Comparison of ENCODE assay signal across 12 mouse cellular contexts in genomic region chr10:12354556-12354955, GRCm38 (mm10).
DNase-seq lines count a peak whose midpoint lies in the region; ATAC-seq and TF ChIP-seq lines count a peak whose summit lies in the region.
"Had no signal": no experiment of that assay in that cellular context is flagged by ENCODE, and none has a peak within 500 bp of the region (broad histone marks: within the 10 kb centered on the region; RNA-seq: fewer than 3 reads in every experiment).

No protein-coding gene starts in this region.

- peak; percentile 41; the same call in 1 of the 2 replicates for ATAC-seq in lung, embryonic 14.5 days (ENCODE audit: insufficient read depth)
- ATAC-seq in erythroid progenitor cell, adult 5-6 weeks (replicated peaks; ENCODE audit: low FRiP score, poor library complexity, severe bottlenecking), result no peak
- ATAC-seq: hindbrain, postnatal 0 days had no signal

- H3K9ac ChIP-seq in lung, embryonic 14.5 days, result no peak overlapping the region
- H3K9ac ChIP-seq: embryonic facial prominence, embryonic 15.5 days had no signal

- no peak for TF ChIP-seq POLR2A in lung, adult 2 months (IDR thresholded peaks at IDR 0.05; ENCODE audit: borderline replicate concordance, extremely low read depth, low read depth, low read length)

- no peaks in the 10 kb centered on the region for H3K9me3 ChIP-seq in lung, embryonic 14.5 days (ENCODE audit: low read depth, low read length)
- H3K9me3 ChIP-seq in heart, embryonic 10.5 days, result no peaks in the 10 kb centered on the region
- H3K9me3 ChIP-seq: embryonic facial prominence, embryonic 15.5 days had no signal

- H3K27ac ChIP-seq in lung, embryonic 14.5 days (ENCODE audit: low read depth), result no peak overlapping the region
- peak overlapping the region; percentile 65; the same call in 1 of the 2 replicates for H3K27ac ChIP-seq in heart, embryonic 10.5 days
- H3K27ac ChIP-seq: embryonic facial prominence, embryonic 15.5 days; hindbrain, postnatal 0 days; kidney, postnatal 0 days; stomach, postnatal 0 days had no signal

- H3K4me3 ChIP-seq in lung, embryonic 14.5 days (ENCODE audit: low read depth, low read length), result no peak overlapping the region
- H3K4me3 ChIP-seq in lung, adult 2 months (replicated peaks; ENCODE audit: extremely low read depth, low read depth, low read length), result no peak overlapping the region
- no peak overlapping the region for H3K4me3 ChIP-seq in heart, embryonic 10.5 days
- H3K4me3 ChIP-seq: embryonic facial prominence, embryonic 15.5 days had no signal

- no peaks in the 10 kb centered on the region for H3K27me3 ChIP-seq in lung, embryonic 14.5 days (ENCODE audit: insufficient read depth, low read length)
- no peaks in the 10 kb centered on the region for H3K27me3 ChIP-seq in heart, embryonic 10.5 days (ENCODE audit: insufficient read depth, poor library complexity, severe bottlenecking)
- H3K27me3 ChIP-seq: embryonic facial prominence, embryonic 15.5 days had no signal

- WGBS in lung, embryonic 14.5 days, result 64% methylated on average over 4 of the region's 4 CpGs
- 52% methylated on average over 4 of the region's 4 CpGs for WGBS in lung, adult 2 months
- WGBS in heart, embryonic 10.5 days, result 63% methylated on average over 4 of the region's 4 CpGs

- H3K4me2 ChIP-seq in lung, embryonic 14.5 days, result no peak overlapping the region
- H3K4me2 ChIP-seq: embryonic facial prominence, embryonic 15.5 days had no signal

- H3K36me3 ChIP-seq in lung, embryonic 14.5 days (ENCODE audit: insufficient read depth), result no peaks in the 10 kb centered on the region
- no peaks in the 10 kb centered on the region for H3K36me3 ChIP-seq in heart, embryonic 10.5 days
- H3K36me3 ChIP-seq: embryonic facial prominence, embryonic 15.5 days had no signal

- no peak for TF ChIP-seq CTCF in lung, embryonic 14.5 days (IDR thresholded peaks at IDR 0.05; ENCODE audit: low read depth)
- no peak for TF ChIP-seq CTCF in lung, adult 2 months (IDR thresholded peaks at IDR 0.05; ENCODE audit: insufficient read depth, low read length)

- H3K4me1 ChIP-seq in lung, embryonic 14.5 days (ENCODE audit: insufficient read depth), result no peaks in the 10 kb centered on the region
- no peaks in the 10 kb centered on the region for H3K4me1 ChIP-seq in lung, adult 2 months (ENCODE audit: control insufficient read depth, insufficient read depth, low read length)
- H3K4me1 ChIP-seq in heart, embryonic 10.5 days, result peaks cover 9% of the 10 kb centered on the region; the same call in 1 of the 2 replicates
- H3K4me1 ChIP-seq: embryonic facial prominence, embryonic 15.5 days had no signal

- DNase-seq in adrenal gland, postnatal 10 days, result peak; percentile 40
- DNase-seq in adrenal gland, adult 18-20 months (ENCODE audit: low spot score in 2 of 2), result no peak
- DNase-seq in lung, embryonic 14.5 days, result peak; percentile 27
- DNase-seq in lung, adult 2 months, result no peak
- peak; percentile 69 for DNase-seq in heart, embryonic 10.5 days (ENCODE audit: low spot score)
- DNase-seq in heart, postnatal 4 days, result peak; percentile 51
- DNase-seq in T-cell, adult 2 months (ENCODE audit: low spot score), result no peak

Comparison
In these comparisons a context has a peak if more than half of its experiments do, and no peak if none do; other contexts are left out.
1. DNase-seq: peak in adrenal gland, postnatal 10 days (single experiment), lung, embryonic 14.5 days (single experiment), heart, embryonic 10.5 days (single experiment) and heart, postnatal 4 days (single experiment); none in adrenal gland, adult 18-20 months (0 of 2), lung, adult 2 months (single experiment) and T-cell, adult 2 months (single experiment).